Mouse (Mus musculus): ENCODE results near the gene Spag9. TPM values are rescaled to one million over a fixed set of nuclear protein-coding genes. Genes with fewer than 3 reads are reported as not detected.
A peak's percentile ranks its signal among the peaks of the same experiment; 100 is the strongest.

Gene Spag9
- total and polyA plus RNA-seq, 2 experiments from 2014 or later, result 89.1 to 110 TPM

- peak within 1 kb of the TSS; percentile 63 for H3K4me3 ChIP-seq (ENCODE audit: low read length)
- H3K27ac ChIP-seq, result peak within 1 kb of the TSS; percentile 87
- WGBS, result 3% methylated on average over 6 of the region's 6 CpGs
- ATAC-seq, result no peak; the same call in 1 of the 2 replicates
- no peaks in the 10 kb centered on the region for H3K27me3 ChIP-seq (ENCODE audit: insufficient read depth, low read length)
- peaks cover 34% of the 10 kb centered on the region for H3K36me3 ChIP-seq (ENCODE audit: insufficient read depth, low read length)
- peaks cover 7% of the 10 kb centered on the region; the same call in 1 of the 2 replicates for H3K4me1 ChIP-seq (ENCODE audit: insufficient read depth, low read length)
- TF ChIP-seq CTCF (IDR thresholded peaks at IDR 0.05; ENCODE audit: low read depth), result no peak
- no peaks in the 10 kb centered on the region for H3K9me3 ChIP-seq (ENCODE audit: low read length)
- peak within 1 kb of the TSS; percentile 93 for H3K4me2 ChIP-seq (ENCODE audit: low read depth, low read length)
- H3K9ac ChIP-seq (replicated peaks; ENCODE audit: low read length), result peak within 1 kb of the TSS; percentile 62
- DNase-seq (ENCODE audit: low spot score), result no peak
Observed at GRCm38 (mm10) chr11:93956159-93956558, 39.7 kb upstream of the Spag9 start, which contains the start of gene Nme2. Nme2 (minus strand) TSS chr11:93956259.

- no peak for TF ChIP-seq CTCF (IDR thresholded peaks at IDR 0.05; ENCODE audit: low read depth)
- H3K27me3 ChIP-seq (ENCODE audit: insufficient read depth, low read length), result no peaks in the 10 kb centered on the region
- no peak overlapping the region for H3K4me3 ChIP-seq (ENCODE audit: low read length)
- H3K4me1 ChIP-seq (ENCODE audit: insufficient read depth, low read length), result peaks cover 7% of the 10 kb centered on the region; the same call in 1 of the 2 replicates
- no peak for DNase-seq (ENCODE audit: low spot score)
- ATAC-seq, result no peak
- no peak overlapping the region for H3K9ac ChIP-seq (replicated peaks; ENCODE audit: low read length)
- peaks cover 40% of the 10 kb centered on the region for H3K36me3 ChIP-seq (ENCODE audit: insufficient read depth, low read length)
- no peak overlapping the region for H3K27ac ChIP-seq
- no peak overlapping the region for H3K4me2 ChIP-seq (ENCODE audit: low read depth, low read length)
- H3K9me3 ChIP-seq (ENCODE audit: low read length), result no peaks in the 10 kb centered on the region
- 86% methylated on average over 2 of the region's 2 CpGs for WGBS
Observed at GRCm38 (mm10) chr11:93957031-93957555, 38.8 kb upstream of the Spag9 start.

GRCm38 (mm10) chr11:93957746-93958145 lies 38.1 kb upstream of the Spag9 start:
- ATAC-seq (no peak), DNase-seq (ENCODE audit: low spot score) (no peak)
- Histone ChIP-seq H3K9ac (replicated peaks; ENCODE audit: low read length) (no peak overlapping the region), H3K4me3 (ENCODE audit: low read length) (no peak overlapping the region), H3K27me3 (ENCODE audit: insufficient read depth, low read length) (no peaks in the 10 kb centered on the region), H3K4me1 (ENCODE audit: insufficient read depth, low read length) (peaks cover 7% of the 10 kb centered on the region; the same call in 1 of the 2 replicates), H3K9me3 (ENCODE audit: low read length) (no peaks in the 10 kb centered on the region), H3K27ac (no peak overlapping the region), H3K36me3 (ENCODE audit: insufficient read depth, low read length) (peaks cover 42% of the 10 kb centered on the region), H3K4me2 (ENCODE audit: low read depth, low read length) (no peak overlapping the region)
- no peak for TF ChIP-seq CTCF (IDR thresholded peaks at IDR 0.05; ENCODE audit: low read depth)
- 86% methylated on average over 4 of the region's 4 CpGs for WGBS

- 94% methylated on average over 6 of the region's 6 CpGs for whole genome bisulfite sequencing
- ATAC-seq, result no peak
Observed at GRCm38 (mm10) chr11:93961482-93961881, 34.4 kb upstream of the Spag9 start.

GRCm38 (mm10) chr11:93963013-93963412 lies 32.9 kb upstream of the Spag9 start:
- H3K27me3 ChIP-seq (ENCODE audit: insufficient read depth, low read length), result no peaks in the 10 kb centered on the region
- WGBS, result 65% methylated on average over 4 of the region's 4 CpGs
- peaks cover 61% of the 10 kb centered on the region for H3K36me3 ChIP-seq (ENCODE audit: insufficient read depth, low read length)
- no peak overlapping the region for H3K27ac ChIP-seq
- H3K4me3 ChIP-seq (ENCODE audit: low read length), result no peak overlapping the region
- H3K4me2 ChIP-seq (ENCODE audit: low read depth, low read length), result no peak overlapping the region
- DNase-seq (ENCODE audit: low spot score) (no peak), ATAC-seq (no peak)
- H3K9ac ChIP-seq (replicated peaks; ENCODE audit: low read length), result no peak overlapping the region
- H3K4me1 ChIP-seq (ENCODE audit: insufficient read depth, low read length), result no peaks in the 10 kb centered on the region
- TF ChIP-seq CTCF (IDR thresholded peaks at IDR 0.05; ENCODE audit: low read depth), result no peak
- H3K9me3 ChIP-seq (ENCODE audit: low read length), result no peaks in the 10 kb centered on the region

More at GRCm38 (mm10) chr11:93961482-93961881, 34.4 kb upstream of the Spag9 start:
- Histone ChIP-seq H3K9me3 (ENCODE audit: low read length) (no peaks in the 10 kb centered on the region), H3K4me1 (ENCODE audit: insufficient read depth, low read length) (peaks cover under 1% of the 10 kb centered on the region; the same call in 1 of the 2 replicates), H3K9ac (replicated peaks; ENCODE audit: low read length) (no peak overlapping the region), H3K4me2 (ENCODE audit: low read depth, low read length) (no peak overlapping the region), H3K4me3 (ENCODE audit: low read length) (no peak overlapping the region), H3K27me3 (ENCODE audit: insufficient read depth, low read length) (no peaks in the 10 kb centered on the region), H3K27ac (no peak overlapping the region), H3K36me3 (ENCODE audit: insufficient read depth, low read length) (peaks cover 65% of the 10 kb centered on the region)
- no peak for TF ChIP-seq CTCF (IDR thresholded peaks at IDR 0.05; ENCODE audit: low read depth)
- no peak for DNase-seq (ENCODE audit: low spot score)

GRCm38 (mm10) chr11:93965391-93965790 lies 30.5 kb upstream of the Spag9 start:
- Histone ChIP-seq H3K4me2 (ENCODE audit: low read depth, low read length) (no peak overlapping the region), H3K27me3 (ENCODE audit: insufficient read depth, low read length) (no peaks in the 10 kb centered on the region), H3K9ac (replicated peaks; ENCODE audit: low read length) (no peak overlapping the region), H3K9me3 (ENCODE audit: low read length) (no peaks in the 10 kb centered on the region), H3K36me3 (ENCODE audit: insufficient read depth, low read length) (peaks cover 42% of the 10 kb centered on the region), H3K27ac (no peak overlapping the region), H3K4me3 (ENCODE audit: low read length) (no peak overlapping the region), H3K4me1 (ENCODE audit: insufficient read depth, low read length) (no peaks in the 10 kb centered on the region)
- 95% methylated on average over 6 of the region's 6 CpGs for WGBS
- ATAC-seq, result no peak
- DNase-seq (ENCODE audit: low spot score), result no peak
- TF ChIP-seq CTCF (IDR thresholded peaks at IDR 0.05; ENCODE audit: low read depth), result no peak

- Histone ChIP-seq H3K36me3 (ENCODE audit: insufficient read depth, low read length) (peaks cover 27% of the 10 kb centered on the region), H3K4me2 (ENCODE audit: low read depth, low read length) (peak overlapping the region; percentile 82), H3K4me3 (ENCODE audit: low read length) (peak overlapping the region; percentile 91), H3K27me3 (ENCODE audit: insufficient read depth, low read length) (no peaks in the 10 kb centered on the region), H3K9me3 (ENCODE audit: low read length) (no peaks in the 10 kb centered on the region), H3K4me1 (ENCODE audit: insufficient read depth, low read length) (no peaks in the 10 kb centered on the region), H3K9ac (replicated peaks; ENCODE audit: low read length) (peak overlapping the region; percentile 77), H3K27ac (peak overlapping the region; percentile 89)
- TF ChIP-seq CTCF (IDR thresholded peaks at IDR 0.05; ENCODE audit: low read depth), result no peak
- WGBS, result 6% methylated on average over 11 of the region's 11 CpGs
- no peak for DNase-seq (ENCODE audit: low spot score)
- no peak for ATAC-seq
Observed at GRCm38 (mm10) chr11:93967381-93967780, 28.5 kb upstream of the Spag9 start.
